Mouse (Mus musculus) limb, embryonic 13.5 days (tissue): Measurements from ENCODE around the gene Tmem86a. TPM values are rescaled to one million over a fixed set of nuclear protein-coding genes. Genes with fewer than 3 reads are reported as not detected.

ENCODE experiments used
- ATAC-seq: fragments of 200-750 bp; cut with Nextera tagmentation; 2 replicates; pipeline ENCODE4 v1.8.0; 2017; ENCODE audit warnings: low read depth, moderate number of reproducible peaks, moderate TSS enrichment; ENCODE audit not compliant: low FRiP score
- H3K27ac ChIP-seq: fragments of 300-500 bp; sonication (generic); 2 replicates; pipeline ENCODE4 v1.5.1; 2015; ENCODE audit warnings: inconsistent platforms, mild to moderate bottlenecking, moderate library complexity
- H3K27me3 ChIP-seq: fragments of 300-500 bp; sonication (generic); 2 replicates; pipeline ENCODE4 v1.6.1; 2015; ENCODE audit warnings: mild to moderate bottlenecking, inconsistent platforms
- H3K36me3 ChIP-seq: fragments of 300-500 bp; sonication (generic); 2 replicates; pipeline ENCODE4 v1.6.1; 2015; ENCODE audit warnings: inconsistent platforms, mild to moderate bottlenecking, moderate library complexity
- H3K4me1 ChIP-seq: fragments of 300-500 bp; sonication (generic); 2 replicates; pipeline ENCODE4 v1.6.1; 2015; ENCODE audit warnings: inconsistent platforms
- H3K4me2 ChIP-seq: fragments of 300-500 bp; sonication (generic); replicated peaks from 2 replicates; pipeline ENCODE4 v1.6.1; 2015; ENCODE audit warnings: inconsistent platforms, mild to moderate bottlenecking, moderate library complexity
- H3K4me3 ChIP-seq: fragments of 300-500 bp; sonication (generic); 2 replicates; pipeline ENCODE4 v1.5.1; 2015; ENCODE audit warnings: moderate library complexity, mild to moderate bottlenecking, inconsistent platforms
- H3K9ac ChIP-seq: fragments of 300-500 bp; sonication (generic); 2 replicates; pipeline ENCODE4 v1.6.1; 2015; ENCODE audit warnings: mild to moderate bottlenecking, inconsistent platforms
- H3K9me3 ChIP-seq: fragments of 300-500 bp; sonication (generic); 2 replicates; pipeline ENCODE4 v1.6.1; 2016; ENCODE audit warnings: inconsistent platforms
- WGBS: fragments of 180-500 bp; shearing (Covaris S2); methylation state at CpG from one replicate; pipeline ENCODE4 v1.1.7; 2015; 5-methylcytosine and 5-hydroxymethylcytosine counted together
- microRNA-seq: library from miRNA; unstranded; fragments of <30 nt; microRNA quantifications from one replicate; pipeline ENCODE4, GENCODE M21; 2016
- polyA plus RNA-seq: library from polyadenylated mRNA; unstranded; fragments of >200 nt; fragmentation: Nextera tagmentation; extraction: Ambion mirVana; gene quantifications from 2 replicates; pipeline ENCODE4 v1.2.1, GENCODE M21; 2015

Gene Tmem86a
- polyA plus RNA-seq, 1 experiment from 2014 or later = 28.9 TPM

DNA sequence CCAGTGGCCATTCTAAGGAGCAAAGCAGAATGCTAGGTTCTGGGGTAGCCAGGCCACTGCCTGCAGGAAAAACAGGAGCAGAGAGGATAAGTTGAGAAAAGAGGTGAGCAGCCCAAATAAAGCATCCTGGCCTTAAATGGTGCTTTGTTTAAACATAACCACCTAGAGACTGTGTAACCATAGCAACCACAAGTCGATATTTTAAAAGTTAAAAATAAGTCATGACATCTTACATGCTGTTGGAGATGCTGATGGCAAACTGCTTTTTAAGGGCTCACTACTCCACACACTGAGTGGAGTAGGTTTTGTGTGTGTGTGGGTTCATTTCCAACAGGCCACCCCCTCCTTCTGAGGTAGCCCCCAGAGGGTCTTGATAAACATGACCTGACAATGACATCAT, 34.7 kb downstream of the Tmem86a start:
- Histone ChIP-seq H3K4me2 (no peak overlapping the region), H3K4me1 (peaks cover 4% of the 10 kb centered on the region; the same call in 1 of the 2 replicates), H3K4me3 (no peak overlapping the region), H3K9me3 (no peaks in the 10 kb centered on the region), H3K27ac (no peak overlapping the region), H3K27me3 (no peaks in the 10 kb centered on the region), H3K36me3 (no peaks in the 10 kb centered on the region), H3K9ac (no peak overlapping the region)
- no peak for ATAC-seq
- WGBS = 65% methylated on average over 1 of the region's 1 CpGs

DNA sequence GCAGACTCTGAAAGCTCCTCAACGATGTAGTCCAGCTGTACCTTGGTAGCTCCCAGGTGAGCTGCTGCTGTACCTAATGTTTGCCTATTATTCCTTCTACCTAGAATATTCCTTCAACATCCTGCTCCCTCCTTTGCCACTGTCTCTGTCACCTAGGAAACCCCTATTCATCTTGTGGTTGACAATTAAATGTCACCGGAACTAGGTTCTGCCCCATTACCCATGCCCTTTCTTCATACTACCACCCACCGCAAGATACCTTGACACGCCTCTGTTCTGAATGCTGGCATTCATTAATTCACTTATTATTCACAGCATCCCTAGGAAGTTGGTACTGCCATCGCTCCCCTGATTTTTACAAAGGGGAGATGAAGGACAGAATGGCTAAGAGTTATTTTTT, 43.5 kb downstream of the Tmem86a start:
- Histone ChIP-seq H3K9me3 (no peaks in the 10 kb centered on the region), H3K27me3 (no peaks in the 10 kb centered on the region), H3K36me3 (no peaks in the 10 kb centered on the region), H3K27ac (no peak overlapping the region), H3K9ac (no peak overlapping the region), H3K4me2 (no peak overlapping the region), H3K4me3 (no peak overlapping the region), H3K4me1 (no peaks in the 10 kb centered on the region)
- no peak for ATAC-seq
- WGBS = 88% methylated on average over 5 of the region's 5 CpGs

DNA sequence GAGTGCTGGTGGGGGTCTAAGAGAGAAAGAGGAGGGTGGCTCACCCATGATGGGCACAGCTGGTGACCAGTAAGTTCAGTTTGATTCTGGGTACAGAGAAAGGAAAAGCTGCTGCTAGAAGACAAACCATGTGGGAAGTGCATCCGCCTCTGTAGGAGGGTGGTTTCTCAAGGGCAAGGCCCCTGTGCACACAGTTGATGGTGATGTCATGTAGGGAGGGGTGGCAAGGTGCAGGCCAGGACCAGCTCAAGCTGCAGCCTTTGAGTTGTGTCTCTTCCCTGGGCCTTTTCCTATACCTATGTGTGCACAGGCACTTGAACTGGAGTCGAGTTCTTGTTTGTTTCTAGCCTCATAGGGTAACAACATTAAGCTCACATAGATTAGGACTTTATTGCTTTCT, 44.6 kb downstream of the Tmem86a start:
- Histone ChIP-seq H3K9ac (no peak overlapping the region), H3K27ac (no peak overlapping the region), H3K4me1 (no peaks in the 10 kb centered on the region), H3K9me3 (no peaks in the 10 kb centered on the region), H3K4me2 (no peak overlapping the region), H3K27me3 (no peaks in the 10 kb centered on the region), H3K4me3 (no peak overlapping the region), H3K36me3 (no peaks in the 10 kb centered on the region)
- 67% methylated on average over 2 of the region's 2 CpGs for WGBS
- no peak for ATAC-seq

DNA sequence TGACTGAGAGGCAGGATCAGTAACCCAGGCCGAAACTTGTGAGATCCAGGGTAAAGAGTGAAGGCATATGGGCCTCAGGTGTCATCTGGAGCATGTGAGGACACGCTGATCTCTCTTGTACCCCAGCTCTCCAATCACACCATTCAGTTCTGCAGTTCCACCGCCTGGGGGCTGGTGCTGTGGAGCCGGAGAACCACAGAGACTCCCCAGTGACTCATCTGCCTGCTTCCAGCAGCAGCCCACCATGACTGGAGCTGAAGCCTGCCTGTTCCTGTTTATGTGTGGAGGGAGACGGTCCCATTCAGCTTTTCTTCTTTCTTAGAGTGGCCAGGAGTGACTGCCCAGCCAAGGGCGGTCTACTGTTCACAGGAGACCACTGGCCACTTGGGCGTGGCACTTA, 47.6 kb downstream of the Tmem86a start:
- no peak overlapping the region for H3K4me3 ChIP-seq
- no peaks in the 10 kb centered on the region for H3K36me3 ChIP-seq
- no peaks in the 10 kb centered on the region for H3K27me3 ChIP-seq
- WGBS = 60% methylated on average over 7 of the region's 7 CpGs
- H3K9ac ChIP-seq = no peak overlapping the region
- H3K4me2 ChIP-seq = no peak overlapping the region
- no peaks in the 10 kb centered on the region for H3K9me3 ChIP-seq
- no peak overlapping the region for H3K27ac ChIP-seq
- no peaks in the 10 kb centered on the region for H3K4me1 ChIP-seq
- no peak for ATAC-seq

DNA sequence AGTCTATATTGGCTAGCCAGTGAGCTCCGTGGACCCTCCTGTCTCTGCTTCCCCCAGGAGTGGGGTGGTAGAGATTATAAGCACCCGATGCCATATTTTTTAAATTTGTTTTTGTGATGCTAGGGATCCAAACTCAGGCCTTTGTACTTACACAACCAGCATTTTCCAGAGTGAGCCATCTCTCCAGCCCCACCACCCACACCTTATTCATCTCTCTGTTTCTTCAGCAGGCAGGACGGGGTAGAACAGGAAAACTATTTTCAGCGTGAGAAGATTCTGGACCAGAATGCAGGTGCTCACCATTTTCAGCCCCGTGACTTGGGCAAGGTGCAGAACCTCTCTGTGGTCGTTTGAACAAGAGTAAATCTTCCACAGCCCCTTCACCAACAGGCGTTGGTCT, 48.9 kb downstream of the Tmem86a start:
- Histone ChIP-seq H3K27me3 (no peaks in the 10 kb centered on the region), H3K36me3 (no peaks in the 10 kb centered on the region), H3K4me3 (no peak overlapping the region), H3K4me2 (no peak overlapping the region), H3K9ac (no peak overlapping the region), H3K27ac (no peak overlapping the region), H3K4me1 (no peaks in the 10 kb centered on the region), H3K9me3 (no peaks in the 10 kb centered on the region)
- no peak for ATAC-seq
- 78% methylated on average over 7 of the region's 7 CpGs for WGBS

DNA sequence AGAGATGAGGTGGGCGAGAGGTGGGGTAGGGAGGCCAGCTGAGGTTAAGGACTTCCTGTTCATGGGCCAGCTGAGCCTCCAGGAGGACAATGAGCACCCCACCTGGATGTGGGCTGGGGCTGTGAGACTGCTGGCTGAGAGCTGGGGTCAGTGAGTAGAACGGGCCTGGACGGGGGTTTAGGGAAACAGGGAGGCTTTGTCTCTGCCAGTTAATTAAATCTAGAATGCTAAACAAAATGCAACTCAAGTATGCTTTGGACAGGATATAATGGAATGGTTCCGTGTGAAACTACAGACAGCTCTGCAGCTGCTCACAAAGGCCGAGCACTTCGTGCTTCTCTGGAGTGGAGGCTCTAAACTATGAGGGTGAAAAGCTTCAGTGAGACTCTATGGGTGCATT, 50.2 kb downstream of the Tmem86a start:
- H3K9me3 ChIP-seq = no peaks in the 10 kb centered on the region
- H3K4me3 ChIP-seq = no peak overlapping the region
- no peak overlapping the region for H3K27ac ChIP-seq
- H3K36me3 ChIP-seq = no peaks in the 10 kb centered on the region
- WGBS = 73% methylated on average over 6 of the region's 6 CpGs
- no peak overlapping the region for H3K4me2 ChIP-seq
- ATAC-seq = no peak
- no peaks in the 10 kb centered on the region for H3K27me3 ChIP-seq
- no peak overlapping the region for H3K9ac ChIP-seq
- H3K4me1 ChIP-seq = no peaks in the 10 kb centered on the region

DNA sequence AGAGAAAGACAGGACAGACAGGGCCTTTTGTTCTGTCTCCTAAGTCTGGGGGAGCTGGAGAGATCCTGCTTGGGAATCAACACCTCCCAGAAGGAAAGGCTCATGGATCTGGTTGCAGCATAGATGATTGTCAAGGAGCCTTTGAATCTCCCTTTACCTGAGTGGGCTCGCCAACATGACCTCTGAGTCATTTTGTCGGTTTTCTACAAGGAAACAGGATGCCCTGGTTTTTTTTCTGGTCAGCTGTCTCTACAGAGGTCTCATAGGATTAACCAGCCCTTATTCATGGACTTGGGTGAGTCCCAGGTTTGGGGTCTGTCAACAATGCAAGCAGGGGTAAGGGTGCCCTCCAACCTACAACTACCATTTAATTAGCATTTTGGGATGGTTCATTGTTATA, 52.6 kb downstream of the Tmem86a start:
- no peaks in the 10 kb centered on the region for H3K4me1 ChIP-seq
- WGBS = 71% methylated on average over 2 of the region's 2 CpGs
- H3K4me2 ChIP-seq = no peak overlapping the region
- H3K9me3 ChIP-seq = no peaks in the 10 kb centered on the region
- H3K27me3 ChIP-seq = no peaks in the 10 kb centered on the region
- H3K9ac ChIP-seq = no peak overlapping the region
- H3K27ac ChIP-seq = no peak overlapping the region
- ATAC-seq = no peak
- no peaks in the 10 kb centered on the region for H3K36me3 ChIP-seq
- H3K4me3 ChIP-seq = no peak overlapping the region

DNA sequence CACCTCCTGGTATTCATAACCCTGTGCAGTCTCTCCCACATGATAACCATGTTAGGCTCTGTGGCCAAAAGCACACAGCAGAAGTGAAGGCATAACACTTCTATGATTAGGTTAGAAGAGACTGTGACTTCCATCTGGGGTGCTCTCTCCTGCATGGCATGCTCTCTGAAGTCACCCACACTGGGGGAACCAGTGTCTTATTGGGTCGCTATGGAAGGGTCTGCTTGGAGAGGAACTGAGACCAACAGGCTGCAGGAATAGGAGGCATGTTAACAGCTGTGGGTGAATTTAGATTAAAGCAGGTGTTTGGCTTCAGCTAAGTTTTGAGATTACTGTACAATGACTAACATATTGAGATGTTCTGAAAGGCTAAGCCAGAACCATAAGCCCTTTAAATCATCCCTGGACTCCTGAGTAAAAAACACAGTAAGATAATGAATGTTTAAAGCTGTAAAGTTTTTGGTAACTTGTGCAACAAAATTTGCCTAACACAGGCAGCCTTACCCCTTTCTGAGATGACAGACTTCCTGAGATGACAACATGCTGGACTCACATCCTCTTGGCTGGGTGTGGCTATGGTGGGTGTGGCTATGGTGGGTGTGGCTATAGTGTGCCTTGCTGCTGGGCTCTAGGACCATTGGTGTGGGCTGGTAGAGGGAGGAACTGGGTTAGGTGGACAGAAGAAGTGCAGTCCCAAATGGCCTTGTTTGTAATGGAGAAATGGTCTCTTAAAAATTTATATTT, 53.4 kb downstream of the Tmem86a start:
- no peaks in the 10 kb centered on the region for H3K27me3 ChIP-seq
- H3K9me3 ChIP-seq = no peaks in the 10 kb centered on the region
- no peak overlapping the region for H3K4me2 ChIP-seq
- H3K9ac ChIP-seq = no peak overlapping the region
- 77% methylated on average over 1 of the region's 1 CpGs for WGBS
- H3K36me3 ChIP-seq = no peaks in the 10 kb centered on the region
- no peak for ATAC-seq
- no peak overlapping the region for H3K27ac ChIP-seq
- H3K4me1 ChIP-seq = no peaks in the 10 kb centered on the region
- H3K4me3 ChIP-seq = no peak overlapping the region

Small RNA genes lying within 50 kb of the gene (microRNA-seq; reads per million reads assigned to microRNA genes)
- not detected for gene Mir7056

Other genes starting within 250 kb of the Tmem86a start
- gene Ldha, start 209.1 kb upstream of the Tmem86a start, polyA plus RNA-seq = 1,645 and 1,659 TPM in 2 replicates
- not detected in 2 replicates for gene Ldhc, start 189.4 kb upstream of the Tmem86a start, polyA plus RNA-seq
- 208 and 222 TPM in 2 replicates for gene Tsg101, start 130.6 kb upstream of the Tmem86a start, polyA plus RNA-seq
- gene Uevld, start 92.1 kb upstream of the Tmem86a start, polyA plus RNA-seq = 10.3 and 10.8 TPM in 2 replicates
- gene Gm9999, start 67.0 kb upstream of the Tmem86a start, polyA plus RNA-seq = not detected in 2 replicates
- gene Spty2d1, start 42.2 kb upstream of the Tmem86a start, polyA plus RNA-seq = 20.3 and 21.8 TPM in 2 replicates
- 0.38 and 0.42 TPM in 2 replicates for gene Ptpn5, start 83.1 kb downstream of the Tmem86a start, polyA plus RNA-seq
- not detected in 2 replicates for gene Mrgpra6, start 154.3 kb downstream of the Tmem86a start, polyA plus RNA-seq
- gene Mrgpra9, start 202.2 kb downstream of the Tmem86a start, polyA plus RNA-seq = not detected in 2 replicates